Mouse (Mus musculus): ENCODE results near the gene Mageb3.
"Not testable (repeated sequence)": the region's sequence is repeated elsewhere in the genome, so short reads cannot be mapped to it uniquely, and the experiment has no call there.

DNA sequence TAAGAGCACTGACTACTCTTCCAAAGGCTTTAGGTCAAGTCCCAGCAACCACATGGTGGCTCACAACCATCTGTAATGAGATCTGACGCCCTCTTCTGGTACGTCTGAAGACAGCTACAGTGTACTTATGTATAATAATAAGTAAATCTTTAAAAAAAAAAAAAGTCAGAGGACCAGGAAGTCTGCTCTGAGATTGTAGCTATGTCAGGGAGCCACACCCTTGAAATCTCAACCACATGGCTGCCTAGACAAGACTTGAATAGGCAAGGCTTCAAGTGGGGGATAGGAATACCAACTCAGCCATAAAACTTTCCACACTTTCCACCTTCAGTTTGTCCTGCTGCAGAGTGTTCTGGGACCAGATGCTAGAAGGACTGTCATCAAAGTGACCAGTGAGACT lies 18.3 kb downstream of the Mageb3 start:
- not testable (repeated sequence) for TF ChIP-seq POLR2A (IDR thresholded peaks at IDR 0.05; ENCODE audit: low read depth, low read length); CTCF (IDR thresholded peaks at IDR 0.05; ENCODE audit: extremely low read depth, insufficient read length, insufficient replicate concordance, low read depth, low read length)
